Mouse (Mus musculus) lung, embryonic 14.5 days (tissue): ENCODE data around the gene Scgb2b11. TPM values are rescaled to one million over a fixed set of nuclear protein-coding genes. Genes with fewer than 3 reads are reported as not detected.
"Not testable (repeated sequence)": the region's sequence is repeated elsewhere in the genome, so short reads cannot be mapped to it uniquely, and the experiment has no call there.

ENCODE experiments used
- ATAC-seq: fragments of 200-750 bp; cut with Nextera tagmentation; 2 replicates; pipeline ENCODE4 v1.8.0; 2017; ENCODE audit warnings: mild to moderate bottlenecking, moderate TSS enrichment, moderate library complexity; ENCODE audit not compliant: insufficient read depth
- DNase-seq: peaks from one replicate; pipeline ENCODE4 v3.0.0-alpha.2; 2015
- H3K27ac ChIP-seq: fragments of 300-500 bp; sonication (generic); 2 replicates; pipeline ENCODE4 v1.5.1; 2014; ENCODE audit warnings: low read depth, mild to moderate bottlenecking, moderate library complexity
- H3K27me3 ChIP-seq: fragments of 300-500 bp; sonication (generic); 2 replicates; pipeline ENCODE4 v1.6.1; 2014; ENCODE audit warnings: low read length, control low read depth; ENCODE audit not compliant: insufficient read depth
- H3K36me3 ChIP-seq: fragments of 300-500 bp; sonication (generic); 2 replicates; pipeline ENCODE4 v1.6.1; 2014; ENCODE audit warnings: control low read depth; ENCODE audit not compliant: insufficient read depth
- H3K4me1 ChIP-seq: fragments of 300-500 bp; sonication (generic); 2 replicates; pipeline ENCODE4 v1.6.1; 2014; ENCODE audit warnings: antibody characterized with exemption, control low read depth; ENCODE audit not compliant: insufficient read depth
- H3K4me2 ChIP-seq: fragments of 300-500 bp; sonication (generic); 2 replicates; pipeline ENCODE4 v1.6.1; 2014; ENCODE audit warnings: mild to moderate bottlenecking
- H3K4me3 ChIP-seq: fragments of 300-500 bp; sonication (generic); 2 replicates; pipeline ENCODE4 v1.5.1; 2014; ENCODE audit warnings: low read depth, low read length
- H3K9ac ChIP-seq: fragments of 300-500 bp; sonication (generic); 2 replicates; pipeline ENCODE4 v1.6.1; 2014
- H3K9me3 ChIP-seq: fragments of 300-500 bp; sonication (generic); 2 replicates; pipeline ENCODE4 v1.6.1; 2016; ENCODE audit warnings: low read depth, low read length, control low read depth
- WGBS: fragments of 180-500 bp; shearing (Covaris S2); extraction: QIAGEN DNeasy Blood & Tissue Kit; methylation state at CpG from one replicate; pipeline ENCODE4 v1.1.7; 2014; 5-methylcytosine and 5-hydroxymethylcytosine counted together
- polyA plus RNA-seq: library from polyadenylated mRNA; unstranded; fragments of >200 nt; fragmentation: Nextera tagmentation; extraction: Ambion mirVana; gene quantifications from 2 replicates; pipeline ENCODE4 v1.2.1, GENCODE M21; 2014

The Scgb2b11 gene
- not detected in 2 replicates for polyA plus RNA-seq

DNA sequence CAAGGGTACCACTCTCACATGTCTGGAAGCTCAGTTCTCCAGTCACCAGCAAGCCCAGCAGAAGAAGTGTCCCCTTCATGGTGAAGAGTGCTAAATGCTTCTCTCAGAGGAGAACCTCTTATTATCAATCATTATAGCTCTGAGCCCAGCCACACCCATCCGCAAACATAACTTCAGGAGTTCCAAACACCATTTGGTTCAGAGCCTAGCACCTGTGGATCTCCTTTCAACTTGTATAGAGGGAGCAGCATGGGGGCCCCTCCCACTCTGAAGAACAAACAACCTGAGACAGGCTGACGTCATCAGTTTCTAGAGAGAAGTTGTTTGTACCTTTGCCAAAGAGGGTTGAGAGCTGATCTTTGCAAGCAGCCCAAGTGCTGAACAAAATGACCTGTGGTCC lies at the start of gene Scgb2b11:
Gene Scgb2b11 (minus strand): TSS at position 101 of the 400 bp plus-strand sequence.
- ATAC-seq, H3K4me2 ChIP-seq, H3K9ac ChIP-seq, H3K4me1 ChIP-seq, H3K36me3 ChIP-seq, H3K4me3 ChIP-seq, DNase-seq, H3K27me3 ChIP-seq, H3K9me3 ChIP-seq, H3K27ac ChIP-seq: not testable (repeated sequence)
- 85% methylated on average over 2 of the region's 2 CpGs for WGBS

DNA sequence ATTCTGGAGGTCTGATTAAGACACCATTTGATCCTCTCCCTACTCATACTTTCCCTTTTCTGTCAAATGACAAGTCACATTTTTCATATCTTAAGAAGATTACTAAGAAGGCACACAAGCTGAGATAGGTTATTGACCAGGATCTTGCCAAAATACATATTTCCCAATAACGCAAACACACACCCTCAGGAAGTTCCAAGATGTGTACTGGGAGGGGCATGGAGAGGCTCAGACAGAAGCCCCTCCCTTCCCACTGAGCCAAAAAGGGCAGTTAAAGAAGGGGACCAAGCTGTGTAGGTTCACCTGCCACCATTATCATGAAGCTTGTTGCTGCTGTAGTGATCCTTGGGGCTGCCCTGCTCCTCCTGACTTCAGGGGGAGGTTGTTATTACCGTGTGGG lies 11.6 kb upstream of the Scgb2b11 start, which contains the start of gene Scgb1b11:
Gene Scgb1b11 (plus strand): TSS at position 301 of the 400 bp plus-strand sequence.
- H3K9ac ChIP-seq, H3K4me3 ChIP-seq, DNase-seq, H3K36me3 ChIP-seq, H3K27me3 ChIP-seq, ATAC-seq, H3K4me1 ChIP-seq, H3K27ac ChIP-seq, H3K9me3 ChIP-seq, H3K4me2 ChIP-seq: not testable (repeated sequence)
- no CpG with 5 or more reads among the region's 2 CpGs for WGBS

Other genes starting within 250 kb of the Scgb2b11 start
- not detected in 2 replicates for gene Scgb1b10, start 110.3 kb downstream of the Scgb2b11 start, polyA plus RNA-seq
- gene Scgb1b11, start 11.7 kb upstream of the Scgb2b11 start, polyA plus RNA-seq, result not detected in 2 replicates
- gene Scgb2b12, start 116.1 kb upstream of the Scgb2b11 start, polyA plus RNA-seq, result not detected in 2 replicates
- not detected in 2 replicates for gene Scgb1b12, start 123.0 kb upstream of the Scgb2b11 start, polyA plus RNA-seq
- not detected in 2 replicates for gene Scgb1b29, start 230.4 kb upstream of the Scgb2b11 start, polyA plus RNA-seq